Mouse (Mus musculus): ENCODE results near the gene Etnk2.

Gene Etnk2

DNA sequence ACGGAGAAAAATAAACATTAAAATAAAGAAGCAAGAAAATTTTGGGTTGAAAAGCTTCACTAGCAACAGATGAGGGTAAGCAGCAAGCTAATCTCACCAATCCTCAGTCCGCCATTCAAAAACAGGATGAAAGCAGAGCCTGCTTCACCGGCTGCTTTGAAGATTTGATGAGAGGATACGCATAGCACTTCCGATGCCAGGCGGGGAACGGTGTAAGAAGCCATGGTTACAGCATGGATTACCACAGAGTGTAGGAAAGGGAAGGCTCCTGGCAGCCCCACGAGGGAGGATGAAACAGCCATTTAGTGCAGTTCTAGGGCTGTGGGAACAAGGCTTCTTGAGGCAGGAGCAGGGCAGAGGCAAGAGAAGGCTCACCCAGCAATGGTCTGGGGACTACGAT is 11.6 kb upstream of the Etnk2 start:
- DNase-seq (ENCODE audit: low read depth) = no peak

GRCm38 (mm10) chr1:133353371-133353809 is 10.0 kb upstream of the Etnk2 start:
- peak; percentile 65 for DNase-seq (ENCODE audit: low read depth)

GRCm38 (mm10) chr1:133355469-133355868 is 7.9 kb upstream of the Etnk2 start:
- DNase-seq (ENCODE audit: low read depth) = no peak

DNA sequence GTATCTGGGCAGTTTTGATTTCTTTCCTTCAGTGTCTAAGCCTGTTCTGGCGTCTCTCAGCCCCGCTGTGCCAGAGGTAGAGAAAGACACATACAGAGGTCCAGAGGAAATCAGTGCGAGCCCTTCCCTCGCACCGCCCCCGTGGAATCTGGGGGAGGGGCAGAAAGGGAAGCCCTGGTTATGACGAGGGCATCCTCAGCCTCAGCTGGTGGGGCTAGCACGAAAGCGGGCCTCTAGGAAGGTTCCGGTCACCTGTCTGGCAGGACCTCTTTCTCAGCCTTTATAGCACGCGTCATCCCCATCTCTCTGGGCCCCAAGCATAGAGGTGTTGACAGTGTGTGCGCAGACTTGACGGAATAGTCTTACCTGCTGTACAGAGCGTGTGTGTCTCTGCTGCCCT is 7.5 kb upstream of the Etnk2 start:
- no peak for DNase-seq (ENCODE audit: low read depth)

DNA sequence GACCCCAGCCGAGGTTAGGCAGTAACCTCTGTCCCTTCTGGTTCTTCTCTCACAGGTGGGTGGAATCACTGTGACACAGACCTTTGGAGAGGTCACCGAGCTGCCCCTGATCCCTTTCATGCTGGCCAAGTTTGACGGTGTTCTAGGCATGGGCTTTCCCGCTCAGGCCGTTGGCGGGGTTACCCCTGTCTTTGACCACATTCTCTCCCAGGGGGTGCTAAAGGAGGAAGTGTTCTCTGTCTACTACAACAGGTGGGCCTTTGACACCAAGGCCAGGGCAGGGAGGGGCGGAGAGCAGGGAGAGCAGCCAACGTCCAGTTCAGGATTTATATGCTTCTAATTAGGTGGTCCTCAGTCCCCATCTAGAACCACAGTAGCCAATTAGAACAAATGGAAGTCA is 7.0 kb upstream of the Etnk2 start:
- no peak for DNase-seq (ENCODE audit: low read depth)

DNA sequence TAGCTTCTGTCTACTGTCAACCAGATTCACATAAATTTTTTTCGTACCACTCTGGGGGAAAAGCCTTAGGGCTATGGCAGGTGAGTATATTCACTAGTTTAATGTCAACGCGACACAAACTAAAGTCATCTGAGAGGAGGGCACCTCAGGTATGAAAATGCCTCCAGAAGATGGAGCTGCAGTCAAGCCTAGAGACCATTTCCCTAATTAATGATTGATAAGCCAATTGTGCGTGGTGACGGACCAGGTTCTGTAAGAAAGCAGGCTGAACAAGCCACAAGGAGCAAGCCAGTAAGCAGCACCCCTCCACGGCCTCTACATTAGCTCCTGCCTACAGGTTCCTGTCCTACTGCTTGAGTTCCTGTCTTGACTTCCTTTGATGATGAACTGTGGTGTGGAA is 2.4 kb upstream of the Etnk2 start:
- DNase-seq (ENCODE audit: low read depth) = no peak

DNA sequence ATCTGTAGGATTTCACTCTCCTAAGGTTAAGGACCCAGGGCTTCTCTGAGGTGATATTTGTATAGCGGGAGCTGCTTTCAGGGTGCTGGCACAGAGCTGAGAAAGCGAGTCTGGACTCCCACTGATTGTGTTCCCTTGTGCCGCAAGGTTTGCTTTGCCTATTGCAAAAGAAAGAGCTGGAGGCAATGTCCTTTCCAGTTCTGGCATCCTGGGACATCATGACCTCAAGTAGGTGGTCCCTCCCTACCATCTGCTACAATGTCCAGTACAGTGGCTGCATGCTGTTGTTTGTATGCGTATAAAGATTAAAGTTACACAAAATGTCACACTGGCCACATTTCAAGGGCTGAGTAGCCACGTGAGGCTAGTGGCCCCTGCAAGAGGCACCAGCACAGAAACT is 1.3 kb upstream of the Etnk2 start:
- DNase-seq (ENCODE audit: low read depth) = no peak

DNA sequence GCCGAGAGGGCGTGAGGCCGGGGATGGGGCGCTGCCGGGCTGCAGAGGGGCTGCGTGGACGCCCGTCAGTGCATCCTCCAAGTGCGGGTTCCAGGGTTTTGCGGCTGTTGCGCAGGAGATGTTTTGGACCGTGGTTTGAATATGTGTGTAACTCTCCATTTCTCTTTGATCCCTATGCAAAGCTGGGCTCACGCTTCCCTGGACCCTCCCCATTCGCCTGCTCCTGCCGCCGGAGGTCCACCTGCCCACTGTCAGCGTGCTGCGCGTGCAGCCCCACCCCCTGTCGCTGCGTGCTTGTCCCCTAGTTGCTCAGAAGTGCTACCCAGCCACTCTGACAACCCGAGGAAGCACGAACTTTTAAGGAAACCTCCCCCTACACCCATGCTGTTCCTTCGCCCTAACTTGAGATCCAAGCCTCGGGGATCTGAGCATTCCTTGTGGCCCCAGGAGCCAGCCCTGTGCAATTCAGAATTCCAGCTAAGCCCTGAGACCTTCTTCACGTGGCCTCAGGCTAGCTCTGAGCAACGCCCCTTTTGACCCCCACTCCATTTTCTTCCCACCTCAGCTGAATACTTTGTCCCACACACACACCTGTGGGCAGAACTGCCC is 754 bp downstream of the Etnk2 start:
- no peak for DNase-seq (ENCODE audit: low read depth)

DNA sequence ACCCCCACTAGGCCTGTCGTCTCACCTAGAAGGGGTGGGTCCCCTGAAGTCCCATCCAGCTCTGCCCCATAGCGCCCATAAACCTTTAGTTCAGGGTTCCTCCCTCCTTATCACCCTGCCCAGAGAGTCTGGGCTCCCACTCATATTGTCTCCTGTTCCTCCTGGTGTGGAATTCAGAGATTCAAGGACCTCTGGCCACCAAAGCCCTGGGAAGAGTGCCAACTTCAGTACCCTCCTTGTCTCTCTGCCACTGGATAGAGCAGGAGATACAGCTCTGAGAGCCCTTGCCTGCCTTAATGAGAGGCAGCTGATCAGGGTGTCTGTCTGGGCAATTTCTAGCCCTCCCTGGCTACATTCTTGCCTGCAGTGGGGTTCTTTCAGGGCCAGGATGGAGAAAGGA is 1.5 kb downstream of the Etnk2 start:
- DNase-seq (ENCODE audit: low read depth) = no peak

DNA sequence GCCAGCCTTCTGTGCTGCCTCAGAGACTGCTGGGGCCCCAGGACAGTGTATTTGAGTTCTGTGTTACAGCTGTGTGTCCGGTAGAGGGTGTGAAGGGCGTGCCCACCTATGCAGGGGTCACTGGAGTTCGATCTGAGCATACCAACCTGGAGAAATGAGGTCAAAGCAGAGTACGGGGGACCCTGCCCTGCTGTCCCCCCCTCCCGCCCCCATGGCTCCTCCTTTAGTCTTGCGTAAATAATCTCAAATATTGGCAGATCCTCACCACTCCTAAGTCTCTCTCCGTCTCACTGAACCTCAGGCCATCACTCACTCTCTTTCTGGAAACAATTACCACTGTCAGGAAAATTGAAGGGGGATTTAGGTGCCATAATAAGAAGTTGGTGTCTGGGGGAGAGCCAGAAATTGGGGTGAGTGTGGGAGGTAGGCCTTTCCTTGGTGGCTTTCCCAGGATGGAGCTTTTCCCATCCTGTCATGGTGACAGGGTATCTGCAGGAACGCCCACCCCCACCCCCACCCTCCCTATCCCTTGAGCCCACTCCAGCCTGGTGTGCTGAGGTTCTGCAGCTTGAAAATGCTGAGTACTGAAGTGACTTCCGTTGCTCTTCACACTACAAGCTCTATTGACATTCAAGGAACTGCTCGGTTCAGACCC is 3.7 kb downstream of the Etnk2 start:
- no peak for DNase-seq (ENCODE audit: low read depth)

GRCm38 (mm10) chr1:133367606-133368488 is 4.5 kb downstream of the Etnk2 start:
- DNase-seq (ENCODE audit: low read depth) = no peak

DNA sequence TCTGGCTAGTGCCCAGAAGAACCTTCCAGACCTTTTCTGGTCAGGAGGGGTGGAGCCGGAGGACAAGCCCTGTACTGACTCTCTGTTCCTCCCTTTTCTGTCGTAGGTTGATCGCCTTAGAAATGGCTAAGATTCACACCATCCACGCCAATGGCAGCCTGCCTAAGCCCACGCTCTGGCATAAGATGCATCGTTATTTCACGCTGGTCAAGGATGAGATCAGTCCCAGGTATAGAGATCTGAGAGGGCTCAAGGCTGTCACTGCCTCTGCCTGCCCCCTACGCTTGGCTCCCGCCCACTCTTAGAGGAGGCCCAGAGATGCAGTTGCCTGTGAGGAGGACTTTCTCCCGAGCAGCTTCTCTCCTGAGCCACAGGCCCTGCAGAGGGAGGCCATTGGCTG is 5.3 kb downstream of the Etnk2 start:
- DNase-seq (ENCODE audit: low read depth) = no peak

GRCm38 (mm10) chr1:133370352-133370751 is 7.0 kb downstream of the Etnk2 start:
- DNase-seq (ENCODE audit: low read depth) = no peak

GRCm38 (mm10) chr1:133371431-133371830 is 8.1 kb downstream of the Etnk2 start:
- no peak for DNase-seq (ENCODE audit: low read depth)

- no peak for DNase-seq (ENCODE audit: low read depth)
Measured at GRCm38 (mm10) chr1:133372113-133372512, 8.7 kb downstream of the Etnk2 start.

DNA sequence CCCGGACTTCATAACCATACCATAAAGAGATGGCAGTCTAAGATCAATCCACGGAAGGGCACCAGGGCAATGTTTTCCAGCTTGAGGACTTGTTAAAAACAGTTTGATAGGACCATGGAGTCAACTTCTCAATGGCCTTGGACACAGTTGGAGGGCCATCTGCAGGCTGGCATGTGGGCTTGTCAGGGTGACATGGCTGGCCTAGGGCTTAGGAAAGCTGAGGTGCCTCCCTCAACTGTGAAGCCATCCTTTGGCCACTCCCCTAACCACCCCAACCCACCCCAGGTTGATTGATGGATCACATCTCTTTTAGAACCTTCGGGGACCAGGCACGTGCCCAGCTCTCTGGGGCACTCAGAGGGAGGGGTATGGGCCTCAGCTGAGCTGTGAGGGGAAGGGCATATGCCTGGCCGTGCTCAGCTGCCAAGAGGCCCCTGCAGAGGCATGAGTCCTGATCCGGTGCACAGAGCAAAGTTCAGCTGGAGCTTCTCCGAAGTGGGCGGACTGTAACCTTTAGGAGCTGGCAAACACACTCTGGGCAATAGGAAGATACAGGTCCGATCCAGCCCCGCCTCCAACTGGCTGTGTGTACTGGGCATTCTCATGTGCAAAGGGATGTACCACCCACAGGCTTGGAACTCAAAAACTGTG is 12.4 kb downstream of the Etnk2 start:
- no peak for DNase-seq (ENCODE audit: low read depth)

DNA sequence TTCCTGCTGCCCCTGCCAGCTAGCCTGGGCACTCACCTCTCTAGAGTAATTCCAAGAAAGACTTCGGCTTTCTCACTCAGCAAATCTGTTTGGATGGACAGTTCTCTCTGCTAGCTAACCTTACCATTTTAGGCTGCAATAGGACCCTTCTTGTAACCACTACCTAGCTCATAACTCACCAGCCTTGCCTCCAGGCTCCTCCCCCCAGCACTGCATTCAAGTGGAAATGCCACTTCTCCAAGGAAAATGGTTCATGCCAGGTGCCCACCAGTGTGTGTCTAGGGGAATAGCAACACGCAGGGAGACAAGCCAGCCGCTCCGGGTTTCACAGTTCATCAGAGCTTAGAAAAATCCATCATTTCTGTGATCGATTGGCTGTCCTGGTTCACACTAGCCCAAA is 14.2 kb downstream of the Etnk2 start:
- DNase-seq (ENCODE audit: low read depth) = no peak

DNA sequence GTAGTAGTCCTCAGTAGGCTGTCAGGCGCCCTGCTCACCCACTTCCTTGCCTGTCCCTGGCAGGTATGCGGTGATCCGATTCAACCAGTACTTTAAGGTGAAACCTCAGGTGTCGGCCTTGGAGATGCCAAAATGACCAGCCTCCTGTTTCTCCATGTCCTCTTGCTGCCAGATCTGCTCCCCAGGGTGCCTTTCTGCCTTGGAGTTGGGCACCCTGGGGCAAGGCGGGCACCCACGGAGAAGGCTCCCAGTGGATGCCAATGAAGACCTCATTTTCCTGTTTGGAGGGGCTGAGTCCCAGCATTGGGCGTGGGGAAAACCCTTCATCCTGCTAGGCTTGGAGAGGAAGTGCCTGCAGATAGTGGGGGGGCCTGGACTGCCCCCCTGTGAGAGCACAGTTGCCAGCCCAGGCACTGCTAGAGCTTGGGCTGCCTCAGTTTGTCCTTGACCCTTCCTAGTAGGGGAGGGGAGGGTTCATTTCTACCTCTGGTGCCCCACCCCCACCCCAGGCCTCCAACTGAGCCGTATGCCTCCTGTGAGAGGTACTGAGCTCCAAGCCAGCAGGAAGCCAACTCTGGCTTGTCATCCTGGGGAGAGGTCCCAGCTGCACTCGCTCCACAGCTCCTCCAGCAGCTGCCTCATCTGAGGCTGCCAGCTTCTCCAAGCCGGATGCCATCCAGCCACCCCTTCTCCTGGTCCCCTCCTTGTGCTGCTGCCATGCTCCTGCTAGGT is 16.0 kb downstream of the Etnk2 start:
- no peak for DNase-seq (ENCODE audit: low read depth)

- DNase-seq (ENCODE audit: low read depth) = no peak
Measured at GRCm38 (mm10) chr1:133379986-133380320, 16.6 kb downstream of the Etnk2 start.

DNA sequence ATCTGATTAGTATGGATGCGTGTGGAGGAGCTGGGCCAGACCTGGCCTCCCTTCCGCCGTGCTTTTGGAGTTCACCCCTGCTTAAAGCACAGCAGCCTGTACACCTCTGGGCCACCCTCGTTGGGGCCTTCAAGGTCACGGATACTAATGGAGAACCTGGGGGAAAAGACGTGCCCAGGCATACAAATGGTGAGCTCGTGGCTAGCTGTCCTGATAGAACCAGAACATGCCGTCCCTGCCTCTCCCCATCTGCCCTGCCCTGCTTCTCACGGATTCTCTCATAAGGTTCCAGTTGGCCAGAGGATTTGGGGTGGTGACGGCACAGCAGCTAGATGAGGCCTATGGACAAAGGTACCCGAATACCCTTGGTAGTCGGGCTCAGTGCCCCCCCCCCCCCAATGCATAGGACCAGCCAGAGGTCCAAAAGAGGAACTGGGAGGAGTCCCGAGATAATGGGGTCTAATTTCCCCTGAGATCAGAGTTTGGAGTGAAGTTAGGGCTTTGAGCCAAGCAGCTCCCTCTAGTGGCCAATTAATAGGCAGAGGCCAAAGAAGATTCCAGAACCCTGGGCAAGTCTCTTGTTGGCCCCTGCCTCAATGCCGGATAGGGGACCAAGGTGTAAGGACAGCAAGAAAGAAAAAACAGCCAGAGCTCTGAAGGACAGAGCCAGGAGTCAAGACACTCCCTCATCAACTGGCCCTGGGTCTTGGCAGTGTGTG is 17.1 kb downstream of the Etnk2 start:
- peak; percentile 45 for DNase-seq (ENCODE audit: low read depth)

DNA sequence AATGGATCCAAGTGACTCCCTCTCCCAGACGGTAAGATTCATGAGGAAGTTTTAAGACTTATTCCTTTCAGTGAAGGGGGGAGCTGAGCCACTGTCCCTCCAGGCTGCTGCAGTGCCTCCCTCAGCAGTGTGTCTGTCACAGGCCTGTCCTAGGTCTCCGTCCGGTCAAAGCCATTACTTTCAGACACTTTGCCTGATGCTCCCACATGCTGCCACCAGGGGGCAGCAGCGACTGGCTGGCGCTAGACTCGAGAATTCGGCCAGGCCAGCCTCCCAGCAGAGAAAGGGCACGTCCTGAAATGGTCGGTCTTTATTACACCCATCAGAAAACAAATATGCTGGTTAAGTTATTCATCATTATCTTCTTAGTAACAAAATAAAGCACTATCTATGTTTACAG is 18.6 kb downstream of the Etnk2 start:
- DNase-seq (ENCODE audit: low read depth) = peak; percentile 74
